Mouse (Mus musculus): ENCODE data around the gene Rspry1. TPM values are rescaled to one million over a fixed set of nuclear protein-coding genes. Genes with fewer than 3 reads are reported as not detected.

The Rspry1 gene
- polyA plus RNA-seq, 1 experiment from 2014 or later = 46.3 TPM

- H3K4me1 ChIP-seq (ENCODE audit: control insufficient read depth, insufficient read depth, low read length) = no peaks in the 10 kb centered on the region
- no peak for DNase-seq (ENCODE audit: low spot score)
- 86% methylated on average over 16 of the region's 16 CpGs for WGBS
Observed at GRCm38 (mm10) chr8:94682732-94683524, 81.2 kb downstream of the Rspry1 start.

GRCm38 (mm10) chr8:94684287-94684686 is 82.5 kb downstream of the Rspry1 start:
- DNase-seq (ENCODE audit: low spot score) = no peak
- no peak overlapping the region for H3K9ac ChIP-seq (ENCODE audit: low read length)
- 67% methylated on average over 4 of the region's 4 CpGs for WGBS
- no peak overlapping the region for H3K4me2 ChIP-seq (ENCODE audit: low read depth)
- no peak overlapping the region for H3K27ac ChIP-seq (ENCODE audit: low read depth, low read length)
- H3K4me1 ChIP-seq (ENCODE audit: control insufficient read depth, insufficient read depth, low read length) = no peaks in the 10 kb centered on the region
- H3K4me3 ChIP-seq (ENCODE audit: low read depth, low read length) = no peak overlapping the region
- no peaks in the 10 kb centered on the region for H3K27me3 ChIP-seq (ENCODE audit: control insufficient read depth, insufficient read depth, low read length)
- no peak for ATAC-seq (ENCODE audit: insufficient read depth, low FRiP score, low TSS enrichment)
- no peaks in the 10 kb centered on the region for H3K9me3 ChIP-seq (ENCODE audit: control insufficient read depth, low read length)
- no peaks in the 10 kb centered on the region for H3K36me3 ChIP-seq (ENCODE audit: control insufficient read depth, insufficient read depth, low read length)

More at GRCm38 (mm10) chr8:94682732-94683524, 81.2 kb downstream of the Rspry1 start:
- Histone ChIP-seq H3K9ac (ENCODE audit: low read length) (no peak overlapping the region), H3K4me2 (ENCODE audit: low read depth) (no peak overlapping the region), H3K27me3 (ENCODE audit: control insufficient read depth, insufficient read depth, low read length) (no peaks in the 10 kb centered on the region), H3K27ac (ENCODE audit: low read depth, low read length) (no peak overlapping the region), H3K36me3 (ENCODE audit: control insufficient read depth, insufficient read depth, low read length) (no peaks in the 10 kb centered on the region), H3K9me3 (ENCODE audit: control insufficient read depth, low read length) (no peaks in the 10 kb centered on the region), H3K4me3 (ENCODE audit: low read depth, low read length) (no peak overlapping the region)
- ATAC-seq (ENCODE audit: insufficient read depth, low FRiP score, low TSS enrichment) = no peak

- WGBS = 86% methylated on average over 9 of the region's 9 CpGs
- H3K27me3 ChIP-seq (ENCODE audit: control insufficient read depth, insufficient read depth, low read length) = no peaks in the 10 kb centered on the region
Observed at GRCm38 (mm10) chr8:94685953-94686352, 84.2 kb downstream of the Rspry1 start.

GRCm38 (mm10) chr8:94694701-94695100 is 93.0 kb downstream of the Rspry1 start:
- H3K4me3 ChIP-seq (ENCODE audit: low read depth, low read length) = no peak overlapping the region
- no peak overlapping the region for H3K9ac ChIP-seq (ENCODE audit: low read length)

More at GRCm38 (mm10) chr8:94685953-94686352, 84.2 kb downstream of the Rspry1 start:
- Histone ChIP-seq H3K9me3 (ENCODE audit: control insufficient read depth, low read length) (no peaks in the 10 kb centered on the region), H3K9ac (ENCODE audit: low read length) (no peak overlapping the region), H3K36me3 (ENCODE audit: control insufficient read depth, insufficient read depth, low read length) (no peaks in the 10 kb centered on the region), H3K27ac (ENCODE audit: low read depth, low read length) (no peak overlapping the region), H3K4me1 (ENCODE audit: control insufficient read depth, insufficient read depth, low read length) (no peaks in the 10 kb centered on the region), H3K4me3 (ENCODE audit: low read depth, low read length) (no peak overlapping the region), H3K4me2 (ENCODE audit: low read depth) (no peak overlapping the region)
- ATAC-seq (ENCODE audit: insufficient read depth, low FRiP score, low TSS enrichment) (no peak), DNase-seq (ENCODE audit: low spot score) (no peak)

GRCm38 (mm10) chr8:94695341-94695993 is 93.7 kb downstream of the Rspry1 start:
- Histone ChIP-seq H3K4me1 (ENCODE audit: control insufficient read depth, insufficient read depth, low read length) (no peaks in the 10 kb centered on the region), H3K27ac (ENCODE audit: low read depth, low read length) (no peak overlapping the region), H3K9ac (ENCODE audit: low read length) (no peak overlapping the region; the same call in 1 of the 2 replicates), H3K4me3 (ENCODE audit: low read depth, low read length) (peak overlapping the region; percentile 39), H3K36me3 (ENCODE audit: control insufficient read depth, insufficient read depth, low read length) (no peaks in the 10 kb centered on the region), H3K9me3 (ENCODE audit: control insufficient read depth, low read length) (no peaks in the 10 kb centered on the region), H3K4me2 (ENCODE audit: low read depth) (peak overlapping the region; percentile 60), H3K27me3 (ENCODE audit: control insufficient read depth, insufficient read depth, low read length) (peaks cover 48% of the 10 kb centered on the region)
- peak; percentile 43 for DNase-seq (ENCODE audit: low spot score)
- WGBS = under 1% methylated on average over 31 of the region's 31 CpGs
- peak; percentile 48; the same call in 1 of the 2 replicates for ATAC-seq (ENCODE audit: insufficient read depth, low FRiP score, low TSS enrichment)

More at GRCm38 (mm10) chr8:94694701-94695100, 93.0 kb downstream of the Rspry1 start:
- Histone ChIP-seq H3K36me3 (ENCODE audit: control insufficient read depth, insufficient read depth, low read length) (no peaks in the 10 kb centered on the region), H3K4me2 (ENCODE audit: low read depth) (no peak overlapping the region), H3K4me1 (ENCODE audit: control insufficient read depth, insufficient read depth, low read length) (no peaks in the 10 kb centered on the region), H3K27me3 (ENCODE audit: control insufficient read depth, insufficient read depth, low read length) (peaks cover 48% of the 10 kb centered on the region), H3K27ac (ENCODE audit: low read depth, low read length) (no peak overlapping the region), H3K9me3 (ENCODE audit: control insufficient read depth, low read length) (no peaks in the 10 kb centered on the region)
- 3% methylated on average over 6 of the region's 6 CpGs for WGBS
- DNase-seq (ENCODE audit: low spot score) (no peak), ATAC-seq (ENCODE audit: insufficient read depth, low FRiP score, low TSS enrichment) (no peak)

- under 1% methylated on average over 41 of the region's 41 CpGs for WGBS
- Histone ChIP-seq H3K9ac (ENCODE audit: low read length) (no peak within 1 kb of the TSS; the same call in 1 of the 2 replicates), H3K36me3 (ENCODE audit: control insufficient read depth, insufficient read depth, low read length) (no peaks in the 10 kb centered on the region), H3K4me3 (ENCODE audit: low read depth, low read length) (peak within 1 kb of the TSS; percentile 39), H3K9me3 (ENCODE audit: control insufficient read depth, low read length) (no peaks in the 10 kb centered on the region), H3K4me2 (ENCODE audit: low read depth) (peak within 1 kb of the TSS; percentile 60), H3K27me3 (ENCODE audit: control insufficient read depth, insufficient read depth, low read length) (peaks cover 48% of the 10 kb centered on the region), H3K4me1 (ENCODE audit: control insufficient read depth, insufficient read depth, low read length) (no peaks in the 10 kb centered on the region), H3K27ac (ENCODE audit: low read depth, low read length) (no peak within 1 kb of the TSS)
- ATAC-seq (ENCODE audit: insufficient read depth, low FRiP score, low TSS enrichment) (0 out of 2 replicates have a peak, but pooled peaks have one; percentile 27), DNase-seq (ENCODE audit: low spot score) (peak; percentile 44)
Observed at GRCm38 (mm10) chr8:94695994-94696384, 94.3 kb downstream of the Rspry1 start, which contains the start of gene Pllp. Pllp (minus strand) TSS chr8:94696278.

GRCm38 (mm10) chr8:94696566-94696965 is 94.8 kb downstream of the Rspry1 start:
- ATAC-seq (ENCODE audit: insufficient read depth, low FRiP score, low TSS enrichment) (no peak), DNase-seq (ENCODE audit: low spot score) (no peak)
- H3K9me3 ChIP-seq (ENCODE audit: control insufficient read depth, low read length) = no peaks in the 10 kb centered on the region
- 58% methylated on average over 3 of the region's 3 CpGs for WGBS
- no peak overlapping the region for H3K9ac ChIP-seq (ENCODE audit: low read length)
- H3K4me2 ChIP-seq (ENCODE audit: low read depth) = no peak overlapping the region
- peaks cover 48% of the 10 kb centered on the region for H3K27me3 ChIP-seq (ENCODE audit: control insufficient read depth, insufficient read depth, low read length)
- no peaks in the 10 kb centered on the region for H3K36me3 ChIP-seq (ENCODE audit: control insufficient read depth, insufficient read depth, low read length)
- H3K4me1 ChIP-seq (ENCODE audit: control insufficient read depth, insufficient read depth, low read length) = no peaks in the 10 kb centered on the region
- H3K4me3 ChIP-seq (ENCODE audit: low read depth, low read length) = no peak overlapping the region
- H3K27ac ChIP-seq (ENCODE audit: low read depth, low read length) = no peak overlapping the region

- no peaks in the 10 kb centered on the region for H3K4me1 ChIP-seq (ENCODE audit: control insufficient read depth, insufficient read depth, low read length)
- H3K27ac ChIP-seq (ENCODE audit: low read depth, low read length) = no peak overlapping the region
- no peaks in the 10 kb centered on the region for H3K36me3 ChIP-seq (ENCODE audit: control insufficient read depth, insufficient read depth, low read length)
- H3K9ac ChIP-seq (ENCODE audit: low read length) = no peak overlapping the region
- H3K4me3 ChIP-seq (ENCODE audit: low read depth, low read length) = no peak overlapping the region
- peaks cover 44% of the 10 kb centered on the region for H3K27me3 ChIP-seq (ENCODE audit: control insufficient read depth, insufficient read depth, low read length)
- ATAC-seq (ENCODE audit: insufficient read depth, low FRiP score, low TSS enrichment) = no peak
- no peak overlapping the region for H3K4me2 ChIP-seq (ENCODE audit: low read depth)
- H3K9me3 ChIP-seq (ENCODE audit: control insufficient read depth, low read length) = no peaks in the 10 kb centered on the region
- no peak for DNase-seq (ENCODE audit: low spot score)
- 77% methylated on average over 6 of the region's 6 CpGs for WGBS
Observed at GRCm38 (mm10) chr8:94697956-94698355, 96.2 kb downstream of the Rspry1 start.
